Mouse (Mus musculus) limb, embryonic 11.5 days (tissue): ENCODE data around the gene Hoxb3. TPM values are rescaled to one million over a fixed set of nuclear protein-coding genes. Genes with fewer than 3 reads are reported as not detected.

Experiments
- ATAC-seq: fragments of 200-750 bp; cut with Nextera tagmentation; 2 replicates; pipeline ENCODE4 v1.8.0; 2017; ENCODE audit warnings: low read depth; ENCODE audit not compliant: insufficient number of reproducible peaks, low FRiP score, low TSS enrichment
- DNase-seq: peaks from one replicate; pipeline ENCODE4 v3.0.0-alpha.2; 2015; ENCODE audit warnings: low spot score
- H3K27ac ChIP-seq: fragments of 300-500 bp; sonication (generic); replicated peaks from 2 replicates; pipeline ENCODE4 v1.5.1; 2014; ENCODE audit warnings: low read depth, mild to moderate bottlenecking, low read length
- H3K27me3 ChIP-seq: fragments of 300-500 bp; sonication (generic); 2 replicates; pipeline ENCODE4 v1.6.1; 2014; ENCODE audit warnings: mild to moderate bottlenecking, low read length, mixed read lengths; ENCODE audit not compliant: control insufficient read depth, insufficient read depth
- H3K36me3 ChIP-seq: fragments of 300-500 bp; sonication (generic); 2 replicates; pipeline ENCODE4 v1.6.1; 2014; ENCODE audit warnings: mild to moderate bottlenecking, low read length, moderate library complexity, mixed read lengths; ENCODE audit not compliant: control insufficient read depth, insufficient read depth
- H3K4me1 ChIP-seq: fragments of 300-500 bp; sonication (generic); 2 replicates; pipeline ENCODE4 v1.6.1; 2014; ENCODE audit warnings: low read length, mixed read lengths; ENCODE audit not compliant: control insufficient read depth, insufficient read depth
- H3K4me2 ChIP-seq: fragments of 300-500 bp; sonication (generic); 2 replicates; pipeline ENCODE4 v1.6.1; 2014; ENCODE audit warnings: low read depth, mild to moderate bottlenecking, moderate library complexity; ENCODE audit not compliant: severe bottlenecking
- H3K4me3 ChIP-seq: fragments of 300-500 bp; sonication (generic); 2 replicates; pipeline ENCODE4 v1.5.1; 2014; ENCODE audit warnings: low read depth, low read length
- H3K9ac ChIP-seq: fragments of 300-500 bp; sonication (generic); 2 replicates; pipeline ENCODE4 v1.6.1; 2014; ENCODE audit warnings: mild to moderate bottlenecking, low read length
- H3K9me3 ChIP-seq: fragments of 300-500 bp; sonication (generic); 2 replicates; pipeline ENCODE4 v1.6.1; 2016; ENCODE audit warnings: low read length; ENCODE audit not compliant: control insufficient read depth
- WGBS: fragments of 180-500 bp; shearing (Covaris S2); extraction: QIAGEN DNeasy Blood & Tissue Kit; methylation state at CpG from one replicate; pipeline ENCODE4 v1.1.7; 2014; 5-methylcytosine and 5-hydroxymethylcytosine counted together
- polyA plus RNA-seq: library from polyadenylated mRNA; unstranded; fragments of >200 nt; fragmentation: Nextera tagmentation; extraction: Ambion mirVana; gene quantifications from 2 replicates; pipeline ENCODE4 v1.2.1, GENCODE M21; 2014

Hoxb3 gene
- polyA plus RNA-seq = 0.68 and 0.78 TPM in 2 replicates

- no peak for ATAC-seq
- Histone ChIP-seq H3K4me3 (no peak within 1 kb of the TSS), H3K27me3 (peaks cover 84% of the 10 kb centered on the region), H3K9ac (no peak within 1 kb of the TSS), H3K36me3 (no peaks in the 10 kb centered on the region), H3K27ac (no peak within 1 kb of the TSS), H3K9me3 (no peaks in the 10 kb centered on the region), H3K4me2 (no peak within 1 kb of the TSS), H3K4me1 (peaks cover 20% of the 10 kb centered on the region)
- 7% methylated on average over 10 of the region's 10 CpGs for WGBS
- no peak for DNase-seq
Observed at GRCm38 (mm10) chr11:96323154-96323553, at the start of gene Hoxb3. Gene Hoxb3 (plus strand): TSS chr11:96323326.

GRCm38 (mm10) chr11:96274428-96274827 is 48.7 kb upstream of the Hoxb3 start:
- 16% methylated on average over 10 of the region's 10 CpGs for WGBS
- peaks cover 21% of the 10 kb centered on the region for H3K4me1 ChIP-seq
- H3K9ac ChIP-seq = no peak overlapping the region
- H3K36me3 ChIP-seq = no peaks in the 10 kb centered on the region
- H3K4me3 ChIP-seq = no peak overlapping the region
- no peak overlapping the region for H3K4me2 ChIP-seq
- ATAC-seq = no peak
- H3K27ac ChIP-seq = no peak overlapping the region
- DNase-seq = no peak
- H3K9me3 ChIP-seq = no peaks in the 10 kb centered on the region
- peaks cover 95% of the 10 kb centered on the region for H3K27me3 ChIP-seq

GRCm38 (mm10) chr11:96275896-96276295 is 47.2 kb upstream of the Hoxb3 start:
- H3K36me3 ChIP-seq = no peaks in the 10 kb centered on the region
- peaks cover 12% of the 10 kb centered on the region for H3K4me1 ChIP-seq
- DNase-seq (no peak), ATAC-seq (no peak)
- H3K27ac ChIP-seq = no peak overlapping the region
- peaks cover 95% of the 10 kb centered on the region for H3K27me3 ChIP-seq
- no peak overlapping the region for H3K4me3 ChIP-seq
- 13% methylated on average over 4 of the region's 4 CpGs for WGBS
- H3K9me3 ChIP-seq = no peaks in the 10 kb centered on the region
- no peak overlapping the region for H3K4me2 ChIP-seq
- H3K9ac ChIP-seq = no peak overlapping the region

GRCm38 (mm10) chr11:96277151-96278044 is 45.7 kb upstream of the Hoxb3 start:
- no peak overlapping the region for H3K9ac ChIP-seq
- DNase-seq = no peak
- no peak overlapping the region for H3K4me3 ChIP-seq
- peak overlapping the region; percentile 19 for H3K4me2 ChIP-seq
- no peaks in the 10 kb centered on the region for H3K36me3 ChIP-seq
- H3K4me1 ChIP-seq = peaks cover 5% of the 10 kb centered on the region; the same call in 1 of the 2 replicates
- ATAC-seq = no peak
- no peak overlapping the region for H3K27ac ChIP-seq
- under 1% methylated on average over 35 of the region's 35 CpGs for WGBS
- H3K9me3 ChIP-seq = no peaks in the 10 kb centered on the region
- peaks cover 89% of the 10 kb centered on the region for H3K27me3 ChIP-seq

GRCm38 (mm10) chr11:96278324-96278723 is 44.8 kb upstream of the Hoxb3 start:
- WGBS = 7% methylated on average over 14 of the region's 14 CpGs
- no peak overlapping the region for H3K4me2 ChIP-seq
- no peak overlapping the region for H3K27ac ChIP-seq
- ATAC-seq = no peak
- H3K4me1 ChIP-seq = peaks cover 8% of the 10 kb centered on the region; the same call in 1 of the 2 replicates
- H3K9ac ChIP-seq = no peak overlapping the region
- no peak for DNase-seq
- no peaks in the 10 kb centered on the region for H3K36me3 ChIP-seq
- H3K27me3 ChIP-seq = peaks cover 88% of the 10 kb centered on the region
- no peak overlapping the region for H3K4me3 ChIP-seq
- no peaks in the 10 kb centered on the region for H3K9me3 ChIP-seq

GRCm38 (mm10) chr11:96278773-96279172 is 44.4 kb upstream of the Hoxb3 start:
- no peaks in the 10 kb centered on the region for H3K36me3 ChIP-seq
- no peak overlapping the region for H3K27ac ChIP-seq
- WGBS = under 1% methylated on average over 9 of the region's 9 CpGs
- peaks cover 87% of the 10 kb centered on the region for H3K27me3 ChIP-seq
- H3K4me2 ChIP-seq = no peak overlapping the region
- no peak overlapping the region for H3K4me3 ChIP-seq
- H3K9me3 ChIP-seq = no peaks in the 10 kb centered on the region
- no peak overlapping the region for H3K9ac ChIP-seq
- ATAC-seq (no peak), DNase-seq (peak; percentile 96)
- peaks cover 8% of the 10 kb centered on the region; the same call in 1 of the 2 replicates for H3K4me1 ChIP-seq

- no peak overlapping the region for H3K27ac ChIP-seq
- H3K4me1 ChIP-seq = peaks cover 12% of the 10 kb centered on the region; the same call in 1 of the 2 replicates
- no peak overlapping the region for H3K4me2 ChIP-seq
- no peak for DNase-seq
- H3K36me3 ChIP-seq = no peaks in the 10 kb centered on the region
- peaks cover 85% of the 10 kb centered on the region for H3K27me3 ChIP-seq
- no peak overlapping the region for H3K4me3 ChIP-seq
- H3K9me3 ChIP-seq = no peaks in the 10 kb centered on the region
- no peak overlapping the region for H3K9ac ChIP-seq
- 2% methylated on average over 31 of the region's 31 CpGs for WGBS
- no peak for ATAC-seq
Observed at GRCm38 (mm10) chr11:96279421-96280233, 43.5 kb upstream of the Hoxb3 start.
